Mouse (Mus musculus) heart, postnatal 4 days (tissue): ENCODE measurements around the gene Aip. TPM values are rescaled to one million over a fixed set of nuclear protein-coding genes. Genes with fewer than 3 reads are reported as not detected.
"Not testable (repeated sequence)": the region's sequence is repeated elsewhere in the genome, so short reads cannot be mapped to it uniquely, and the experiment has no call there.

Source experiments
- DNase-seq: peaks from one replicate; pipeline ENCODE4 v3.0.0; 2021
- total RNA-seq, 2 experiments: library from RNA; stranded (reverse); gene quantifications; 2 replicates each; pipeline ENCODE4 v1.2.3; 2021

Gene Aip
- total RNA-seq, 2 experiments from 2014 or later, result 54.6 to 55.7 TPM

DNA sequence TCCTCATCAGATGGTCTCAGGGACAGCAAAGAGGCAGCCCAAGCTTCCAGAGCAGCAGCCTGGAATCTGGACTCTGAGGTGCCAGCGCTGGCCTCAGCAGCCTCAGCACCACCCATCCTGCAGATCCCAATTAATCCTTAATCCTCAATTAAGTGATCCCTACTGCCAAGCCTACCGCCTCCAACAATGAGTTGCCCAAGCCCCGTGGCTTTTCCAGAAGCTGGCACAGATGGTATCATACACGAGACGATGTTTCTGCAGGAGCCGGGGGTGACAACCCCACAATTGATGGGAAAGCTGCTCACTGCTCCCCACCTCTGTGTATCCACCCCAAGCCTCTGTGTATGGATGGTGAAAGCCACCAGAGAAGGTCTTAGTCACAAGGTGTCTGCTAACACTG, 36.5 kb downstream of the Aip start:
- DNase-seq, result no peak

DNA sequence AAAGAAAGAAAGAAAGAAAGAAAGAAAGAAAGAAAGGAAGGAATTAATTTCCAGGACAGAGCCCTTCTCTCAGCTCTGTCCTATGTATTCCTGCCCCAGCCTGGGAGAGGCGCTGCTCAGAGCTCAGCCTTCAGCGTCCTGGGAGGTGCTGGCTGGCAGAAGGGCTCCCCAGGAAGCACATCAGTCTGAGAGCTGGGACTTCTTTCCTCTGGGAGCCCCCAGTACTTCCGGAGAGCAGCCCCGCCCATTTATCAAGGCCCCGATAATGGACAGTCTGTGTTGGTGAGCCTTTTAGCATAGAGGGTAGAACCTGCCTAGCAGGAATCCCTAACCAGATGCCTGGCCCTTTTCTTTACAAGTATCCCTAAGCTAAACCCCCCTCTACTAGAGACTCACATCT, 37.5 kb downstream of the Aip start:
- DNase-seq, result no peak

DNA sequence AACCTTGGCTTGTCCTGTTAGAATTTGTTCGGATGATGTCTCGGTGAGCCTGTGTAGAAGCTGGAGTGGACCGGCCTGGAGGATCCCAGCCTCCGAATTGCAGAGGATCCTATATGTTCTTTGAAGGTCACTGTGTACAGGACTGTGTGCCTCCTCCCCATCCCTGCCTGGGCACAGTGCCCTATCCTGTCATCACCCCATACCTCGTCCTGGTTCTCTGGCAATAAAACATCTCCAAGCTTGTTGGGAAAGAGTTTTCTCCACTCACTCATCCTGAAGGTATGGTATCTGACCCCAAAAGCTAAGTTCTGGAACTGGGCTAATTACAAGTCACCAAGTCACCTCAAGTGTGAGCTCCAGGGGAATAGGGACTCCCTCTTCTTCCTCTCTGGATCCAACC, 38.6 kb downstream of the Aip start:
- DNase-seq, result peak; percentile 66

DNA sequence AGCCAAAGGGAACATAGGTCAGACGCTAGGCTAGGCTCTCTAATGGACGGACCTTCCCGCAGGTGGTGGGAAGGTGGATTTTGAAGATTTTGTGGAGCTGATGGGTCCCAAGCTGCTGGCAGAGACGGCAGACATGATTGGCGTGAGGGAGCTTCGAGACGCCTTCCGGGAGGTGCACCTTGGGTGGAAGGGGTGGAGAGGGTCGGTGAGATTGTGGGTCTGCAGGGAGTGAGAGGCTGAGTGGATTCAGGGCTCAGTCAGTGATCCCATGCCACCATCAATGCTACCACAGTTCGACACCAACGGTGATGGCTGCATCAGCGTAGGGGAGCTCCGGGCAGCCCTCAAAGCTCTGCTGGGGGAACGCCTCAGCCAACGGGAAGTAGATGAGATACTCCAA, 39.5 kb downstream of the Aip start:
- no peak for DNase-seq

DNA sequence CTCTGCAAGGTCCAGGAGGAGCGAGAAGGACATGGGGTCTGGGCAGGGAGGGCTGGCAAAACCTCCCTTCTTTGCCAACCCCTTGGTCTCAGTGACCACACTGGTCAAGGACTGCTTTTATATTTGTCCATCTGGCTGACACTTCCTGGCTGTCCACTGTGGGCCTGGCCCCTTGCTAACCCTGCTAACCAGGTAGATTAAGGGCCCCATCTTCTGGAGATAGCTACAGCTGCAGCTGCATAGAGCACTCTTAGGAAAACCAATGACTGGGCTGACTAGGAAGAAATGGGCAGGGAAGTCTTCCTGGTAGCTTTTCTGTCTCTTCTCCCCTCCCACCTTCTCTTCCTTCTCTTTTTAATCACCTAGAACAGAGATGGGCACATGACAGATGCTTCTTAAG, 40.7 kb downstream of the Aip start:
- no peak for DNase-seq

DNA sequence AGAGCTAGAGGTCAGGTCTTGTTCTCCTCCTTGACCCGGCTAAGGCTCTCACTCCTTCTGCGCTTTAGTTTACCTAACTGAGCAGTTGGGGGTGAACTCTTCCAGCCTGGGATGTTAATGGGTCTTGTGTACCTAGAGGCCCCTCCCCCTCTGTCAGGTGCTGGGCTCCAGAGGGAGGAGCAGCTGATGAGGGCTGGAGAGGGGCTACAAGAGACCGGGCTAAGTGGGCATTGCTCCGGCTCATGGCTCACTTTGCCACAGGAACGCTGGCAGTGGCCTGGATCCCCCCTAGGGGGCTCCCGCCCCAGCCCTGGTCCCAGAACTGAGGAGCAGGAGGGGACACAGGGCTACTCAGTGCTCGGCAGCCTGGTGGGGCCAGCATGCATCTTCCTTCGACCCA, 41.8 kb downstream of the Aip start:
- no peak for DNase-seq

DNA sequence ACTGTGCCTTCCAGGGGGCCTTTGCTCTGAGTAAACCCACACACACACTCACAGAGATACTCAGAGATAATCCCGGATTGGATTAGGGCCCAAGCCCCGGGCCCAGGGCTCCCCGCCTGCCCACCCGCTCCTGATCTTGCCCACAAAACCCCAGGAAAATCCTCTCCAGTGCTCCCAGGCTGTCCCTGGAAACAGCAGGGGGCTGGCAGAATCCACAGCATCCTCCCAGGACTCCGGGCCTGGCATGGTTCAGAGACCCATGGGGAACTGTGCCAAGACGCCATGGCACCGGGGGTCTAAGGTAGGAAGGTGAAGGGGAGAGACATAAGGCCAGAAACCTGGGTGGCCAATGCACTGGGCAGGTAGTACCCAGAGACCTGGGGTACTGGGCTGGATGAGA, 42.3 kb downstream of the Aip start:
- no peak for DNase-seq

DNA sequence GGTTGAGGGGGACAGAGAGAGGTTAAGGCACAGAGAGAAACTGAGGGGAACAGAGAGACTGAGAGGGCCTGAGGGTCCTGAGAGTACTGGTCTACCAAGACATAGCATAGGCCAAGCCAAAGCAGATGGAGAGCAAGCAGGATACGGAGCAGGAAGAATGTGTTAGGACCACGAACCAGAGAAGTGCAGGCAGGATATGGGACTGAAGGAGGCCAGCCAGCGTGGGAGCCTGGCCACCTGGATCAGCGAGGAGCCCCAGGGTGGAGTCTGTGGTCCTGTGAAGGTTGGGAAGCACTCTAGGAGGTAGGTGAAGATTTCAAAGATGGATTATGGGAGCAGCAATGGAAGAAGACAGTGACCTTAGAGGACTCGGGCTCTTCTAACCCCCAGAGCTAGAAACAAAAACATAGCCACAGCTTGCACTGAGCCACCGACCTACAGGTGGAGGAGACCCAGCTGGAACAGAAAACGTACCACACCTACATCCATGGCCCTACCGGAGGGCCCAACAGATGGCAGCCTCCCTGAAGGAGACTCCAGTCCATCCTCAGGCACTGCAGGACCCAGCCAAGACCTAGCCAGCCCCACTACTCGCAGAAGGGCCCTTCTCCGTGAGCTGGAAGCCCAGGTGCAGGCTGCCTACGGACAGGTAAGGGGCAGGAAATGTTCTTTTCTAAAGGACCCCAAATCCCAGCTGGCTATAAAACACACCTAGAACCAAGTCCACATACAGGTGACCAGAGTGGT, 43.3 kb downstream of the Aip start:
- DNase-seq, result no peak

DNA sequence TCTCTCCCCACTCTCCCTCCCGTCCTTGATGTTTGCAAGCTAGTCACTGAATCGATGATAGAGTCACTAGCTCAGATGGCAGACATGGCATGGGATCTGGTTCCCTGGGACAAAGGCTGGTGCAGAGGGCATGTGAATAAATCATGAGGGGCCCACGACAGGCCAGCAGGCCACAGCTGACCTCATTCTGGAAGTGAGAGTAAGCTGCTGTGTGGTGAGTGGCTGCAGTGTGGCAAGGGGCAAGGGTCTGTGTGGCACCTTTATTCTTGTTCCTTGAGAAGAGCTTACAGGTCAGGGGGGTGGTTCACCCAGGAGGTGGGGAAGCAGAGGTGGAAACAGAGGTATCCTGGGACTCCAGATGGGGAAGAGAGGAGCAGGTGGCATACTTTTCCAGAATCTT, 44.3 kb downstream of the Aip start, which contains the start of gene Cabp2:
TSS of gene Cabp2 (plus strand) at position 185 of the 400 bp plus-strand sequence.
- DNase-seq, result no peak

DNA sequence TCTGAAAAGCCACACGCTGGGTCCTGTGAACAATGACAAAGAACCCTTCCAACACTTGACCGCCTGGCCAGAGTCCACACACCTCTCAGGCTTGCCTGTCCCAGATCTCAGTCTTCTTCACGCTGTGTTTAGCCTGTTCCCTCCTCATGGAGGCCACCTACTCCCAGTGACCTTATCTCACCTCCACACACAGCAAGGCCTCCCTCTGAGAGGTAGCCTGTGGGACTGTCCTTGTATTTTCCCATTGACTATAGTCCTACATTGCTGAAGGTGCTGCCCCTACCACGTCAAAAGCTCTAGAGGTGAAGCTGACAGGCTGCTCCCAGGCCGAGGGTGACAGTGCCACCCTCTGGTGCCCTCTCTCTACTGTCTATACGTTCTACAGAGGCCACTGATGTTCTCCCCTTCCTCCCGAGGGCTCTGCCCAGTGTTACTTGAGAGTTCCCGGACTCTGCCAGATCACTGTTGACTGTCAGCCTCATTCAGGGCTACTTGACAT, 45.1 kb downstream of the Aip start:
- no peak for DNase-seq

DNA sequence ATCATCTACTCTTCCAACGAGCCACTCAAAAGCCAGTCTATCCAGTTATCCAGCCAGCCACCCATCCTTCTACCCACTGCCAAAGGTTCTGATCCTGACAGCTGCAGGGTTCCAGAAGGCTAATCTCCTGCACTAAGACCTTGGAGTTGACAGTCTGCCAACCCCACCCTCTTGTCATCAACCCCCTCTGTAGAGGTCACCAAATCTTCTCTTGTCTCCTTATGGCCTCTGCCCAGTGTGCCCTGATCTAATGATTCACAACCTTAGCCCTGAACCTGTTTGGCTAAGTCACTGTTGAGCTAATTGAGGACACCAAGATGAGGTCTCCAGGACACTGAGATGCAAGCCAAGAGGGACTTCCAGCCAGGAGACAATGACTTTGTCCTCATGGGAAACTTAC, 46.1 kb downstream of the Aip start:
- DNase-seq, result no peak

DNA sequence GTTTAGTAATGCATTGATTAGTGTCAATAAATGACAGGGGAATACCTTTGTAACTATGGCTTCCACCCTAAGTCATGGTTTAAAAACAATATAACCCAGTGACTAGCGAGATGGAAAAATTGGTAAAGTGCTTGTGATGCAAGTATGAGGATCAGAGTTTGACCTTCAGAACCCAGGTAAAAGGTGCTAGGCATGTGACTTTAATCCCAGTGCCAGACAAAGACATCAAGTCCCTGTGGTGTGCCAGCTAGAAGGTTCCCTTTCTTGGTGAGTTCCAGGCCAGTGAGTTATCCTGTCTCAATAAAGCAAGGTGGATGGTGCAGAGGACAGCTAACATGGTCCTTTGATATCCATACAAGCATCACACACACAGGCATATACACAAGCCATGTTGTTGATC, 50.1 kb downstream of the Aip start:
- DNase-seq, result no peak

DNA sequence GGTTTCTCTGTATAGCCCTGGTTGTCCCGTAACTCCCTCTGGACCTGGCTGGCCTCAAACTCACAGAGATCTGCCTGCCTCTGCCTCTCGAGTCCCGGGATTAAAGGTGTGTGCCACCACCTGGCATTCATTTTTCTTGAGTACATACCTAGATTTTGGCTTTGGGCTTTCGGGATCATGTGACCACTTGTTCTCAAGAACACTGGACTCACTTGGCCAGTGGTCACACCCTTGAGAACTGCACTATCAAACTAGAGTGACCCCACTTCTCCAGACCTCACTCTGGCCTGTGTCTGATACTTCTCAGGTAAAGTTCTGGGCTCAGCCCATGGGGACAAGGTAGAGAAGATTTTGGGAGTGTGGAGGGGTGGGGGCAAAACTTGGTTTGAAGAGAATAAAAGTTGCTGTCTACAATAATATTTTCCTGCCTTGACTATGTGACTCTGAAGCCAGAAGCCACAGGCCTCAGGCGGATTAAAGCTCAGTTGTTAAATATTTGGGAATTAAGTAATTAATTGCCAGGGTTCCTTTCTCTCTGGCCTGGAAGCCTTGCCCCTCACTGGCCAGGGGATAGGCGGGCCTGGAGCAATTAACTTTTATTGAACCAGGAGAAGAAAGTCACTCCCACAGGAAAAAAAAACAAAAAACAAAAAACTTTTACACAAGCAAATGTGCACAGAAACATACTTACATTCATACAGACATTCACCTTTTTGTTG, 52.8 kb downstream of the Aip start:
- no peak for DNase-seq

DNA sequence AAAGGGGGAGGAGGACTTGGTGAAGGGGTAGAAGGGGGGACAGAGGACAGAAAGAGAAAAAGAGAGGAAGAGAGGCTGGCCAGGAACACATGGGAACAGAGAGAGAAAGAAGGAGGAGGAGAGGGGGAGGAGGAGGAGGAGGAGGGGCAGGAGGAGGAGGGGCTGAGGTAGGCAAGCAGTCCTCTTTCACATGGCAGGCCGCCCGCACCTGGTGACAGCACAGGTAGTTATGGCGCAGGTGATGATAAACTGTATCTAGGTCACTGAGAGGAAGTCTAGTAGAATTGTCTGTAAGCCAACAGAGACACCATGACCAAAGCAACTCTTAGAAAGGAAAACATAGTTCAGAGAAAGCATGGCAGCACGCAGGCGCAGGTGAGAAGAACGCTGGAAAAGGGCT, 54.3 kb downstream of the Aip start:
- no peak for DNase-seq

DNA sequence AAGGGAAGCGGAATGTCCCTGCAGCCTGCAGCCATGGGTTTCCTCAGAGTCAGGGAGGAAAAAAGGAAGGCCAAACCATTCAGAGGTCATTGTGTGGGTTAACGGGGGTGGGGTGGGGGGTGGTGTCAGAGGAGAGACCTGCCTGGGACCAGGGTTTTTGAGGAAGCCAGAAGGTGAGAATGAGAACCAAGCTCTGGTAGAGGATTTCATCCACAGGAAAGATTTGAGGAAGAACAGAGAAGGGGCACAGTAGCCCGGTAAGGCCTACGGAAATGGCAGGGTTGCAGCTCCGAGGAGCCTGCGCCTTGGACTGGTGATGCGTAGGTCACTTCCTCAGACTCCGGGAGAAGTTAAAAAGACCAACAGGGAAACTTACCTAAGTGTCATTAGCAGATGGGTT, 54.9 kb downstream of the Aip start:
- no peak for DNase-seq

DNA sequence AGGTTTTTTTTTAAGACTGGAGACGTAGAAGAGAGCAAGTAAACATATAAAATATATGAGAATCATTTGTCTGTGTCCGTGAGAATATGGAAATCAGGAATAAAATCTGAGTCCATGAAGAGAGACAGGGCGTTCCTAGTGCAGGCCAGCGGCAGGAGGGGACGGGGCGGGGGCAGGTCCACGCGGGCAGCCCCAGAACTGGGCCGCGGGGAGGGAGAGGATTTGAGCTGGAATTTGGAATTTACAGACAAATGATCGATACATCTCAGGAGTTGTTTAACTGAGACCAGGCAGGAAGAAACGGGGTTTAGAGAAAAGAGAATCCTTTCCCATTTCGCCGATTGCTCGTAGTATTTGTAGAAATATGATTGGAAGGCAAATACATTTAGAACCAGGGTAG, 55.3 kb downstream of the Aip start:
- DNase-seq, result no peak

DNA sequence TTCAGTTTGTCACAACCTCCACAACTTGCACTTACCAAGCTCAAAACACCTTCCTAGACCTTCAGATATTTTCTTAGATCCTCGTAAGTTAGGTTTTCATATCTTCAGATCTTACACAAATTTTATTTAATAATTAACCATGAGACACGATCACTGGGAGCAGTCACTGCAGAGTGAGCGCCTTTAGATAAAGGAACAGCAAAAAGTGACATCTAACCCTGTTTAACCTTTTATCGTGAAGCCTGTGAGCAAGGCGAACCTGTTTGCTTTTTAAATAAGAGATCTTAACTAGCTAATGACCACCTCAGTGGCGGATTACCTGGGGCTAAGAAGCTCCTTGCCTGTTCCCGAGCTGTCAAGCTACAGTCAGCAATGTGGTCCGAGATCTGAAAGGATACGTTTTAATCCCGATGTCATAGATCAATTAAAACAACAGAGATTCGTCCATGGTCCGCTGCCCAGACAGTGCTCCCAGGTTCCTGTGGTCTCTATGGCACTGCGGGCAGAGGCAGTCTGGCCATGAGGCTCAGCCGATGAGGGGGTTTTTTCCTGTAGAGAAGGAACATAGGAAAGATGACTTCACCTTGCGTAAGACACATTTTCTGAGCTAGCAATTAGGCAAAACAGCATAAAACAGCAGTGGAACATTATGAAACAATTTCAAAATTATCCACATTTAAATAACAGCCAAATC, 56.8 kb downstream of the Aip start:
- no peak for DNase-seq

DNA sequence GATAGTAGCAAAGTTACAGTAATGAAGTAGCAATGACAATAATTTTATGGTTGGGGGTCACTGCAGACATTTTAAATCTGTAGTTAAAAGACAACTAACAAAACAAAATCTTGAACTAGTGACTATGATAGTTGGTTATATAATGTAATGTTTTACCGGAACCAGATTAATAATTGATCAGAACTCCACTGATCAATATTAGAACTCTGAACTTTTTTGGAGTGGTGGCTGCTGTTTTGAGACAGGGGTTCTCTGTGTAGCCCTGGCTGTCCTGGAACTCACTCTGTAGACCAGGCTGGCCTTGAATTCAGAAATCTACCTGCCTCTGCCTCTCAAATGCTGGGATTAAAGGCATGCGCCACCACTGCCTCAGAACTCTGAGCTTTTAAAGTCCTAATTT, 57.4 kb downstream of the Aip start:
- DNase-seq, result not testable (repeated sequence)

DNA sequence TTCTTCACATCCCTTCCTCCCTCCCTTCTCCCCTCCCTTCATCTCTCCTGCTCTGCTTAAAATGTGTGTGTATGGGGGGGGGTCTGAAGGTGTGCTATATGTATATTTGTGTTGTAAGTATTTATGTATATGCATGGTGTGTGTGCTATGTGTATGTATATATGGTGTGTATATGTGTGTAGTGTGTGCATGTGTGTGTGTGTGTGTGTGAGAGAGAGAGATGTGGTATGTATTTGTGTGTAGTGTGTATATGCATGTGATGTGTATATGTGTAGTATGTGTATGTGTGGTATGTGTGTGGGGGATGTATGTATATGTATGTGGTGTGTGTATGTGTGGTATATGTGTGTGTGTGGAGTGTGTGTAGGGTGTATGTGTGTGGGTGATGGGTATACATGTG, 58.8 kb downstream of the Aip start:
- no peak for DNase-seq

DNA sequence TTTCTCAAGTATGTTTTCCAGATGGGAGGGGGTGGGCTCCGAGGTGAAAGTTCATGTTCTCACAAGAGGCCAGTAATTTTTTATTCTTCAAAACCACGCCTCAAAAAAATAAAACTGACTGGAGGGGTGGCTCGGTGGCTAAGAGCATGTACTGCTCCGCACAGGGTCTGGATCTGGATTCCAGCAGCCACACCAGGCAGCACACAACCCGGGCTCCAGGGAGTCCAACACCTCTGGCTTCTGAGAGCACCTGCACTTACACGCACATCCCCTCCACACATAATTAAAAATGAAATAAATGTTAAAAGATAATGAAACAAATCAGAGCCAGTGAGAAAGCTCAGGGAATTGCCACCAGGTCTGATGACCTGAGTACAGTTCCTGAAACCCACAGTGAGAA, 59.4 kb downstream of the Aip start:
- no peak for DNase-seq

DNA sequence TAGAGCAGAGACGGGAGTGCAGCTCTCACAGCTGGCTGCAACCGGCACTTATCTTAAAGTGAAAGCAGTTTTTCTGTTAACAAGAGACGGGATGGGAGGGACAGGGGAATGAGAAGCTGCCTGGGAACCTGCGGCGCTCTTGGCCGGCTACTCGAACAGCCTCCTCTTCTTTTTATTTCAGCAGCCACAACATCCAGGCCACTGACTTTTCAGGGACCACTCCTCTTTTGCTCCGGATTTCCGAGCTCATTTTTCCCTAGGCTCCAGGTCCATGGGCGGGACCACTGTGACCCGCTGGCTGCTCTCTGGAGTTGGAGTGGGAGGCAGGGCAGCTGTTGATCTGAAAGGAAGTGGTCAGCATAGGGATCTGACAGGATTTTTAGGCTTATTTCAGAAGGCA, 61.2 kb downstream of the Aip start:
- not testable (repeated sequence) for DNase-seq
